Mouse (Mus musculus): Measurements from ENCODE around the gene Atp2a2. TPM values are rescaled to one million over a fixed set of nuclear protein-coding genes. Genes with fewer than 3 reads are reported as not detected.

The Atp2a2 gene
- polyA plus RNA-seq, 1 experiment from 2014 or later, result 47.2 TPM

- H3K36me3 ChIP-seq (ENCODE audit: control insufficient read depth, insufficient read depth, low read length), result peaks cover 66% of the 10 kb centered on the region
- H3K9ac ChIP-seq (ENCODE audit: low read depth, low read length), result no peak overlapping the region
- H3K27me3 ChIP-seq (replicated peaks; ENCODE audit: control insufficient read depth, insufficient read depth, low read length), result no peaks in the 10 kb centered on the region
- no peak overlapping the region for H3K27ac ChIP-seq (ENCODE audit: low read depth, low read length)
- 94% methylated on average over 12 of the region's 12 CpGs for WGBS
- H3K9me3 ChIP-seq (ENCODE audit: control insufficient read depth, low read length), result no peaks in the 10 kb centered on the region
- no peak for ATAC-seq
- H3K4me2 ChIP-seq (ENCODE audit: low read length), result no peak overlapping the region
- no peak overlapping the region for H3K4me3 ChIP-seq (ENCODE audit: low read length)
- H3K4me1 ChIP-seq (ENCODE audit: control insufficient read depth, insufficient read depth, low read depth, low read length), result no peaks in the 10 kb centered on the region
These were observed 61.9 kb downstream of the Atp2a2 start for GRCm38 (mm10) chr5:122440095-122440630.

- Histone ChIP-seq H3K9me3 (ENCODE audit: control insufficient read depth, low read length) (no peaks in the 10 kb centered on the region), H3K27me3 (replicated peaks; ENCODE audit: control insufficient read depth, insufficient read depth, low read length) (no peaks in the 10 kb centered on the region), H3K4me2 (ENCODE audit: low read length) (no peak overlapping the region), H3K27ac (ENCODE audit: low read depth, low read length) (no peak overlapping the region), H3K4me1 (ENCODE audit: control insufficient read depth, insufficient read depth, low read depth, low read length) (no peaks in the 10 kb centered on the region), H3K9ac (ENCODE audit: low read depth, low read length) (no peak overlapping the region), H3K4me3 (ENCODE audit: low read length) (no peak overlapping the region), H3K36me3 (ENCODE audit: control insufficient read depth, insufficient read depth, low read length) (peaks cover 68% of the 10 kb centered on the region)
- 91% methylated on average over 19 of the region's 19 CpGs for WGBS
- no peak for ATAC-seq
These were observed 62.5 kb downstream of the Atp2a2 start for GRCm38 (mm10) chr5:122439400-122440094.

GRCm38 (mm10) chr5:122434541-122434940 lies 67.5 kb downstream of the Atp2a2 start:
- 73% methylated on average over 4 of the region's 4 CpGs for WGBS
- H3K4me1 ChIP-seq (ENCODE audit: control insufficient read depth, insufficient read depth, low read depth, low read length), result no peaks in the 10 kb centered on the region
- no peak overlapping the region for H3K27ac ChIP-seq (ENCODE audit: low read depth, low read length)
- peaks cover 68% of the 10 kb centered on the region for H3K36me3 ChIP-seq (ENCODE audit: control insufficient read depth, insufficient read depth, low read length)
- no peaks in the 10 kb centered on the region for H3K9me3 ChIP-seq (ENCODE audit: control insufficient read depth, low read length)
- H3K4me2 ChIP-seq (ENCODE audit: low read length), result no peak overlapping the region
- H3K9ac ChIP-seq (ENCODE audit: low read depth, low read length), result no peak overlapping the region
- no peaks in the 10 kb centered on the region for H3K27me3 ChIP-seq (replicated peaks; ENCODE audit: control insufficient read depth, insufficient read depth, low read length)
- H3K4me3 ChIP-seq (ENCODE audit: low read length), result no peak overlapping the region
- ATAC-seq, result no peak

- 95% methylated on average over 8 of the region's 8 CpGs for WGBS
- no peak for ATAC-seq
- Histone ChIP-seq H3K9me3 (ENCODE audit: control insufficient read depth, low read length) (no peaks in the 10 kb centered on the region), H3K27ac (ENCODE audit: low read depth, low read length) (no peak overlapping the region), H3K4me1 (ENCODE audit: control insufficient read depth, insufficient read depth, low read depth, low read length) (no peaks in the 10 kb centered on the region), H3K36me3 (ENCODE audit: control insufficient read depth, insufficient read depth, low read length) (peaks cover 49% of the 10 kb centered on the region), H3K4me2 (ENCODE audit: low read length) (no peak overlapping the region), H3K9ac (ENCODE audit: low read depth, low read length) (no peak overlapping the region), H3K4me3 (ENCODE audit: low read length) (no peak overlapping the region), H3K27me3 (replicated peaks; ENCODE audit: control insufficient read depth, insufficient read depth, low read length) (no peaks in the 10 kb centered on the region)
These were observed 70.8 kb downstream of the Atp2a2 start for GRCm38 (mm10) chr5:122431221-122431620.

DNA sequence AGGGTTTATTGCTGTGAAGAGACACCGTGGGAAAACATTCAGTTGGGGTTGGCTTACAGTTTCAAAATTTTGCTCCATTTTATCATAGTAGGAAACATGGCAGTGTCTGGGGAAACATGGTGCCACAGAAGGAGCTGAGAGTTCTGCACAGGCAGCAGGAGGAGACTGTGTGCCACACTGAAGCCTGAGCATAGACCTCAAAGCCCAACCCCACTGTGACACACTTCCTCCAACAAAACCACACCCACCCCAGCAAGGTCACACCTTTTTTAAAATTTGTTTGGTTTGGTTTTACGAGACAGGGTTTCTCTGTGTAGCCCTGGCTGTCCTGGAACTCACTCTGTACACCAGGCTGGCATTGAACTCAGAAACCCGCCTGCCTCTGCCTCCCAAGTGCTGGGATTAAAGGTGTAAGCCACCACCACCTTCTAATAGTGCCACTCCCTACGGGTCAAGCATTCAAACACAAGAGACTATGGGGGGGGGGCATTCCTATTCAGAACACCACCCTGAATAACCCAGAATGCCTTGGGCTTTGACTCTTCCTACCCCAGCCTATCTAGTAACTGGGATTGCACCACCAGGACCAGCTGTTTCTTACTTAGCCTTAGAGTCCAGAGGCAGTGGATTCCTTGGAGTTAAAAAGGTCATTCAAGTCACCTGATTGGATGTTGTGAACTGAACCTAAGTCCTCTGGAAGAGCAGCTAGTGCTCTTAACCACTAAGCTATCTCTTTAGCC lies 71.8 kb downstream of the Atp2a2 start:
- Histone ChIP-seq H3K27ac (ENCODE audit: low read depth, low read length) (no peak overlapping the region), H3K9ac (ENCODE audit: low read depth, low read length) (no peak overlapping the region), H3K27me3 (replicated peaks; ENCODE audit: control insufficient read depth, insufficient read depth, low read length) (no peaks in the 10 kb centered on the region), H3K4me1 (ENCODE audit: control insufficient read depth, insufficient read depth, low read depth, low read length) (no peaks in the 10 kb centered on the region), H3K36me3 (ENCODE audit: control insufficient read depth, insufficient read depth, low read length) (peaks cover 42% of the 10 kb centered on the region), H3K4me2 (ENCODE audit: low read length) (no peak overlapping the region), H3K9me3 (ENCODE audit: control insufficient read depth, low read length) (no peaks in the 10 kb centered on the region), H3K4me3 (ENCODE audit: low read length) (no peak overlapping the region)
- ATAC-seq, result no peak
- 95% methylated on average over 4 of the region's 4 CpGs for WGBS

GRCm38 (mm10) chr5:122425550-122425949 lies 76.5 kb downstream of the Atp2a2 start:
- Histone ChIP-seq H3K27ac (ENCODE audit: low read depth, low read length) (no peak overlapping the region), H3K9ac (ENCODE audit: low read depth, low read length) (no peak overlapping the region), H3K4me3 (ENCODE audit: low read length) (no peak overlapping the region), H3K27me3 (replicated peaks; ENCODE audit: control insufficient read depth, insufficient read depth, low read length) (no peaks in the 10 kb centered on the region), H3K9me3 (ENCODE audit: control insufficient read depth, low read length) (no peaks in the 10 kb centered on the region), H3K4me2 (ENCODE audit: low read length) (no peak overlapping the region), H3K4me1 (ENCODE audit: control insufficient read depth, insufficient read depth, low read depth, low read length) (peaks cover 12% of the 10 kb centered on the region), H3K36me3 (ENCODE audit: control insufficient read depth, insufficient read depth, low read length) (peaks cover 12% of the 10 kb centered on the region)
- no peak for ATAC-seq
- 75% methylated on average over 2 of the region's 2 CpGs for WGBS

GRCm38 (mm10) chr5:122423083-122423482 lies 78.9 kb downstream of the Atp2a2 start:
- H3K27me3 ChIP-seq (replicated peaks; ENCODE audit: control insufficient read depth, insufficient read depth, low read length), result no peaks in the 10 kb centered on the region
- no peak for ATAC-seq
- WGBS, result 36% methylated on average over 13 of the region's 15 CpGs
- H3K4me2 ChIP-seq (ENCODE audit: low read length), result peak overlapping the region; percentile 67
- peaks cover 12% of the 10 kb centered on the region for H3K4me1 ChIP-seq (ENCODE audit: control insufficient read depth, insufficient read depth, low read depth, low read length)
- H3K9ac ChIP-seq (ENCODE audit: low read depth, low read length), result peak overlapping the region; percentile 94
- peaks cover 2% of the 10 kb centered on the region for H3K36me3 ChIP-seq (ENCODE audit: control insufficient read depth, insufficient read depth, low read length)
- H3K27ac ChIP-seq (ENCODE audit: low read depth, low read length), result no peak overlapping the region
- peak overlapping the region; percentile 96 for H3K4me3 ChIP-seq (ENCODE audit: low read length)
- H3K9me3 ChIP-seq (ENCODE audit: control insufficient read depth, low read length), result no peaks in the 10 kb centered on the region

DNA sequence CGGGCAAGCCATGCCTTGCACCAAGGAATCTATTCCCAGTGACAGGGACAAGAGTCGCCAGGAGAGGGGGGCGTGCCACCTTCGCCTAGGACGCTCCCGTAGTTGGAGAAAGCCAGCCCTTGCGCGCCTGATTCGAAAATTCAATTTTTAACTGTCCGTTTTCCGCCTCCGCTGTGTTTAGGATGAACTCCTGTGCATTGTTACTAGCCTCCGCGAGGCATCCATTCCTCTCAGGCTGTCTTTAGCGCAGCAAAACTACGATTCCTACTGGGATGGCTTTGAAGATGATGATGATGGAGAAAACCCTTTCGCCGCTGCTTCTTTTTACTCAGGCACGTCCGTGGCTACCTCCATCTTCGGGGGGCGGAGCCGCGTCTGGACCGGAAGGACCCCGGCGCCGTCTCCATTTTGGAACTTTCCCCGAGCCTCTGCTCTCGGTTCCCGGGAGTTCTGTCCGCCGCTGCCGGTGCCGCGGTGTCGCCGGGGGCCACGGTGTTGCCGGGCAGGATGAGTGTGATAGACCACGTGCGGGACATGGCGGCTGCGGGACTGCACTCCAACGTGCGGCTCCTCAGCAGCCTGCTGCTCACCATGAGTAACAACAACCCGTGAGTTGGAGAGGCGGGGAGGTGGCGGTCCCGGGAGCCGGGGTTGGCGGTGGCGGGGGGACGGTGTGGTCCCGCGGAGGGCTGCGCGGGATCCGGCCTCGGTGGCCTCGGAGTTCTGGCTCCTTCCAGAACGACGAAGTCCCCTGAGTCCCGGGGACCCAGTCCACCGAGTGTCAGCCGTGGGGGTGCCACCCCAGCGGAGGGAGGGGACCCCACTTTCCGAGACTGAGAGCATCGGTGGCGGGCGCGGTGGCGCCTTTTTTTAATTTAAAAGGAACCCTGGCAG lies 79.7 kb downstream of the Atp2a2 start:
- ATAC-seq, result peak; percentile 95
- under 1% methylated on average over 72 of the region's 73 CpGs for WGBS
- no peaks in the 10 kb centered on the region for H3K27me3 ChIP-seq (replicated peaks; ENCODE audit: control insufficient read depth, insufficient read depth, low read length)
- H3K4me3 ChIP-seq (ENCODE audit: low read length), result peak overlapping the region; percentile 96
- no peaks in the 10 kb centered on the region for H3K9me3 ChIP-seq (ENCODE audit: control insufficient read depth, low read length)
- H3K4me1 ChIP-seq (ENCODE audit: control insufficient read depth, insufficient read depth, low read depth, low read length), result peaks cover 12% of the 10 kb centered on the region
- no peaks in the 10 kb centered on the region for H3K36me3 ChIP-seq (ENCODE audit: control insufficient read depth, insufficient read depth, low read length)
- H3K4me2 ChIP-seq (ENCODE audit: low read length), result peak overlapping the region; percentile 74
- H3K9ac ChIP-seq (ENCODE audit: low read depth, low read length), result peak overlapping the region; percentile 94
- peak overlapping the region; percentile 95 for H3K27ac ChIP-seq (ENCODE audit: low read depth, low read length)
